Mouse (Mus musculus) mouse trophoblast stem cell (cell line): ENCODE results near the gene 2310034G01Rik.

ENCODE experiments used
- in situ Hi-C, 2 experiments: fragments of 300-500 bp; cut with MseI, MboI; formaldehyde crosslinking; loops; 2 replicates in 1 of 2; 3 replicates in 1 of 2; pipeline ENCODE4 v1.15.1; 2025

Gene 2310034G01Rik

DNA sequence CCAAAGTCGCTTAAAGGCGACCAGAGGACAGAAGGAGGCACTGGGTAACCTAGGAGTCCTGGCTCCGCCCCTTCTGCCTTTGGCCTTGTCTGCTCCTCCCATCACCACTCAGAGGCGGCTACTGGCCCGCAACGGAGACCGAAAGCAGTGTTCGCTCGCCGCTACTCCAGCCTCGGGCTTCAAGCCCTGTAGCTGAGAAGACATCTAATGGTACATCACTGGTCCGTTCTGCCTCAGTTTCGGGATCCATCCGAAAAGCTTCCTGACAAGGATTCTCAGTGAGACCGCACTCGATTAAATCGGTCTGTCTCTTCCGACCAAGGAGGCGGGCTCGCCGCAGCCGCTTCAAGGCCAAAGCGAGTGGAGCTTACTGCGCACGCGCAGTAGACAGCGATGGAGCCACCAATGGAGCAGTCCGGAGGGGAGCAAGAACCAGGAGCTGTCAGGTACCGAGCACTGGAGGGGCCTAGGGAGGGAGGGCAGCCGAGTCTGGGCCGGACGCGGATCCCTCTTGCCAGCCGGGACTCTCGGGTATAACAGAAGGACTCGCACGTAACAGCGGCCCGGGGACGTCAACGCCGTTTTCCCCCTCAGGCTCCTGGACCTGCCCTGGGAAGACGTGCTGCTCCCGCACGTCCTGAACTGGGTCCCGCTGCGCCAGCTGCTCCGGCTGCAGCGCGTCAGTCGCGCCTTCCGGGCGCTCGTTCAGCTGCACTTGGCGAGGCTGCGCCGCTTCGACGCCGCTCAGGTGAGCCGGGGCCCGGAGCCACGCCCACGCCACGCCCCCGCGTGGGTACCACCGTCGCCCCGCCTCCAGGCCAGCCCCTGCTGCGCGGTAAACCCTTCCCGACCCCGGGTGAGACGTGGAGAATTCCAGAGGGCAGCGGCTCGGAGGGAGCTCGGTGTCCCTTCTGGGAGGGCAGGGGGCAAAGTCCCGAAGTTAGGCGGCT is 21.7 kb downstream of the 2310034G01Rik start, which contains the start of gene Fbxl15:
Gene Fbxl15, plus strand, starts transcription at position 104 of the 950 bp plus-strand sequence.
- in situ Hi-C loops, result no loop called here

DNA sequence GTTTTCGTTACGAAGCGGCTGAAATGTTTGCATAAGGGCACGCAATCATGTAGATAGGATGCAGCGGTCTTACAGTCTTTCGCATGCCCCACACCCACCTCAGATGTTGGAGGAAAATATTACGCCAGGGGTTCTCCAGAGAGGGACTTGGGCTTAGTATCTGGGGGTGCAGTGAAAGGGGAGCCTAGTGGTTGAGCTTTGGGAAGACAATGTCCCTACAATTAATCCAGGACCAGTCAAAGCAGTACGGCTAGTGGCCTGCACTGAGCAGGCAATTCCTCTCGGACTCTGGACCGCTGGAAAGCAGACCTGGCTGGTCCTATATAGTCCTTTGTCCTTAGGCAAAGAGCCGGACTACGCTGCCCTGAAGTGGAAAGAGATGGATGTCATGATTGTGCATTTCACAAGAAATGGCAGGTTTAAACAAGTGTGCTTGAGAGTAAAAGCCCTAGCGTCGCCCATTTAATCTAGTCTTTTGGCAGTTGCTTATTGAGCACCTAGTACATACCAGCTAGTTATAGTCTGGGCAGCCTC is 22.5 kb downstream of the 2310034G01Rik start:
- in situ Hi-C loops, result no loop called here

DNA sequence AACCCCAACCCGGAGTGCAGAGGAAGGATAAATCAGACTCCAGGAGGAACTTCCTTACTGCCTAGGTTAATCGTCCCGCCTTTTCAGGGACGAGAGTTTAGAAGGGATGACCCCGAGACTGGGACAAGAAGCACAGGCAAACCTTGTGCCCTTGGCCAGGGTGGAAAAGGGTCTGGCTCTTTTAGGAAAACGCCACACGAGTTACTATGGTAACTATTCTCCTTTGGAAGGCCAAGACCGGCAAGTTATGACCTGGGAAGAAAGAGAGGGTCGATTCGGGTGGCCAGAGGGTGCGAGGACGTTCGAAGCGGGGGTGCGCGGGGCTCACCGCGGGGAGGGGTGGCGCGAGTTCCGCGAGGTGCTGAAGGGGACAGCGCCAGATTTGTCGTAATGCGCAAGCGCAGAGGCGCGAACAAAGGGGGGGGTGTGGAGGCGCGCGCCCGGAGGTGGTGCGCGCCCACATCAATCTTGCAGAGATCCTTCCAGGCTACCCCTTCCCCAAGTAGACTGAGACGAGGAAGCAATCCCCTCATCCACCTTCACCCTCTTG is 23.3 kb downstream of the 2310034G01Rik start, which contains the start of gene Psd:
Gene Psd, minus strand, starts transcription at position 401 of the 550 bp plus-strand sequence.
- in situ Hi-C loops, result no loop called here

DNA sequence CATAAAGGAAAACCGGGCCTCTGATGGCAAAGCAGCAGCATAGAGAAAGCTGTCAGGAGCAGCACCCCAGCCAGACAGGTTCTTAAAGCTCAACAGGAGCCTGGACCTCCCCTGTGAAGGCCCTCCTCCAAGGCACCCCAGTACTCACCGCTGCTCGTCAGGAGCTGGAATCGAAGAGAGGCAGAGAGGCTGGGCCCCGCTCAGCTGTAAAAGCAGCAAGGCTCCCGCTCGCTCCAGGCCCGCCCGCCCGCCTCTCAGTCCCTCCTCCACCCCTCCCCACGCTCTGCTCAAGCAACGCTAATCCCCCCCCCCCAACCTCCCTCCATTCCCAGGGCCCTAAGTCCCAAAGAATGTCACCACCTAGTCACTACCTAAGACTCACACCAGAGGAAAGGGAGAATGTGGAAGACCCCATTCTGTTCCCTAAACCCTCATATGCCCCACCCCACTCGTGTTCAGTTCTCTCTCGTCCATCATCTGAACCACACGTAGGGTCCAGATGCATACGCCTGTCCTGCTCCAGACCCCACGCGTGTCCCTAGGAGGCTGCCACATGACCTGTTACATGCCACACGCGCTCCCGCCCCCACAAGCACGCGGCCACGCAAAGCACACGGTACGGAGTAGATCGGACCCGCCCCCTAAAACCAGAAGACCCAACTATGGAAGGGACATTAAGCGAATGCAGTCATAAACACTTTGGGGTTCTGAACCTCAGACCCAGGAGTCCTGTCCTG is 23.9 kb downstream of the 2310034G01Rik start:
- in situ Hi-C loops, result no loop called here

DNA sequence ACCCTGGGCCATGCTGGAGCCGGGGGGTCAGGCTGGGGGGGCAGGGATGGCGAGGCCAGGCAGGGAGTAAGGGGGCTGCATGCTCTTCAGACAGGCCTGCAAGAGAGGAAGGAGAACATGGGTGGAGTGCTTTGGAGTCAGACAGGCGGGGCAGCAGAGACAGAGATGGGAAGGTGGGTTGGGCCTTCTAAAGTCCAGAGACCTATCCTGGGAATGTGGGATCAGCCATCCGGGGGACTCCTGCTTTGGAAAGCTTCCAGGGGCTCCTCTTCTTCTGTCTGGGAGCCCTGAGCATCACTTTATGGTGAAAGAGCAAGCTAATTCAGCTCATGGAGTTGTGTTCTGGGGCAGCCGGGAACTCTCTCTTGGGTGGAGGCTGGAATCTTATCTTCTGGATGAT is 25.2 kb downstream of the 2310034G01Rik start:
- in situ Hi-C loops, result no loop called here

DNA sequence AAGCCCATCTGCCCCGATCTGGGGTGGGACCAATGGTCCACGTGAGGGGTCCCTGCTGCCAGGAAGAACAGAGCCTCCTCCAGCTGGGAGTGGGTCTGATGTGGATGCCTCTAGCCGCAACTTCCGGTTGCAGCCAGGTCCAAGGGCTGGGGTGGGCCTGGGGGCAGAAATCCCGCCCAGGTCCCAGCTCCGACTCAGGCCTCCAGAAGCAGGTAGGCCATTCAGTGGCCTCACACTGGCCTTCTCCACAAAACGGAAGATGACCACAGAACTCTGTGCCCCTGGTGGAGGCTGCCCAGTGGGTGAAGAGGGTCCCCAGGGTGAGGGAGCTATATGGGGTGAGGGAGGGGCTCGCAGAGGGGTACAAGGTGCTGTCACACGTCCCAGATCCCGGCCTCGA is 25.7 kb downstream of the 2310034G01Rik start:
- in situ Hi-C loops, result no loop called here

DNA sequence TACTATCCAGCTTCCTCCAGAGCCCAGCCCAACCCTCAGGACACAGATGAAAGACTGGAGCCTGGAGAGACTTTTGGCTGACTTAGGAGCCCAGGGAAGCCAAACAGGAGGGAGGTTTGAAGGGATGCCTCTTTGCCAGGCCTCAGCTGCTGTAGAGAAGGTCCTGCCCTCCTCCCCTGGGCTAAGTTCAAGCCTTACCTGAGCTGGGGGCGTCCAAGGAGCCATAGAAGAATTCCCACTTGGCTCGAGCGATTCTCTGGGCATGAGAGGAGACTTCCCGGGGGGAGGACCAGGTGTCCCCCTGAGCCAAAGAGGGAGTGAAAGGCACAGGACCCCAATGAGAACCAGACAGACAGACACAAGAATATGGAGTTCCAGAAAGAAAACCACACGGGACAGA is 26.4 kb downstream of the 2310034G01Rik start:
- in situ Hi-C loops, result no loop called here

DNA sequence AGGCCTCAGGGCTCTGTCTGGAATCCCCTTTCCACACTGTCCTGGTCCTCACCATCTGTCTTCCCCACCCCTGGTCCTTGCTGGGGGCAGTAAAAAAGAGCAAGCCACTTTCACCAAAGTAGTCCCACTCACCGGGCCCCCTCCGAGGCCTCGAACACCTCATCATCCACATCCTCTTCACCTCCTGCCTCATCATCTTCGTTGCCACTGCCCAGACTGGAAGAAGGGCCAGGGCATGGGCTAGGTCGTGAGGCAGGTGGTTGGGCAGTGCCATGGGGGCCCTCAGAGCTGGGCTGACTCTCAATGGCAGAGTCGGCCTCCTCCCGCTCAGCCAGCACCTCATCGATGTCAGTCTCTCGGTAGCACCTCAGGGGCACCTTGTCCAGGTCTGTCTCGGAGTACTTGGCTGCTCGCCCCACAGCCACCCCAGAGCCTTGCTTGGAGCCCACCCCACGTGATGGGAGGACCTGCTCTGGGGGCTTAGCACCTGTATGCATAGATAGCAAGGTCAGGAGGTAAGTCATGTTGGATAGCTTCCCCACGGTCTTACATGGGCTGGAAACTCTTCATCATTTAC is 27.0 kb downstream of the 2310034G01Rik start:
- in situ Hi-C loops, result no loop called here

DNA sequence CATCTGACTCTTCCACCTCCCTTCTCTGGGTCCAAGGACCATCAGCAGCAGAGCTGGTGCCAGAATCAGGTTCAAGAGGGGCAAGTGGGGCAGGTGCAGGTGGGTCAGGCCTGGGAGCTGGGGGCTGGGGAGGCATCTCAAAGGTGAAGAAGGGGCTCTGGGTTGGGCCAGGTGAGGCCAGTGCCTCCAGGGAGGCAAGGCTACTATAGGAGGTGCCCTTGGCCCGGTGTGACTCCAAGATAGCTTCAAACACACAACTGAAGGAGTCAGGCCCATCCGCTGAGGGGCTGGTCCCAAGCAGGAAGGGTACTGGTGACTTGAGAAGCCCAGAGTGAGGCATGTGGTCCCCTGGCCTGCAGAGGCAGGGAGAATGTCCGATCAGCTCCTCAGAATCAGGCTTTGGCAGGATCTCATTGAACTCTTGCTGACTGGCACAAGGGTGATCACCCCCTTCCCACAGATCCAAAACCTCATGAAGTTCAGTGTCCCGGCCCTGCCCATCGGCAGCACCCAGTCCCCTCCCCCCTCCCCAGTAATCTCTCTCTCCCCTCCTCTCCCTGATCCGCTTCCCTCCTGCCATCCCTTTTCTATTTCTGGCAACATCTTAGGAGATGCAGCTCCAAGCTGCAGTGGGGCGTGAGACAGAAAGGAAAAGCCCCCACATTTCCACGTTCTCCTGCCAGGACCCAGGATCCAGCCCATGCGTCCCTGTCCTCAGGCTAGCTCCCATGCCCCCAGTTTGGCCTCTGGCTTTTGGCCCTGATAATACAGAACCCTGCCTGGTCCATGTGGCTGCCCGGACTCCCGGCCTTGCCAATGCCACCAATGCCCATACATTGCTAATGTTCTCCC is 27.7 kb downstream of the 2310034G01Rik start:
- in situ Hi-C loops, result no loop called here

DNA sequence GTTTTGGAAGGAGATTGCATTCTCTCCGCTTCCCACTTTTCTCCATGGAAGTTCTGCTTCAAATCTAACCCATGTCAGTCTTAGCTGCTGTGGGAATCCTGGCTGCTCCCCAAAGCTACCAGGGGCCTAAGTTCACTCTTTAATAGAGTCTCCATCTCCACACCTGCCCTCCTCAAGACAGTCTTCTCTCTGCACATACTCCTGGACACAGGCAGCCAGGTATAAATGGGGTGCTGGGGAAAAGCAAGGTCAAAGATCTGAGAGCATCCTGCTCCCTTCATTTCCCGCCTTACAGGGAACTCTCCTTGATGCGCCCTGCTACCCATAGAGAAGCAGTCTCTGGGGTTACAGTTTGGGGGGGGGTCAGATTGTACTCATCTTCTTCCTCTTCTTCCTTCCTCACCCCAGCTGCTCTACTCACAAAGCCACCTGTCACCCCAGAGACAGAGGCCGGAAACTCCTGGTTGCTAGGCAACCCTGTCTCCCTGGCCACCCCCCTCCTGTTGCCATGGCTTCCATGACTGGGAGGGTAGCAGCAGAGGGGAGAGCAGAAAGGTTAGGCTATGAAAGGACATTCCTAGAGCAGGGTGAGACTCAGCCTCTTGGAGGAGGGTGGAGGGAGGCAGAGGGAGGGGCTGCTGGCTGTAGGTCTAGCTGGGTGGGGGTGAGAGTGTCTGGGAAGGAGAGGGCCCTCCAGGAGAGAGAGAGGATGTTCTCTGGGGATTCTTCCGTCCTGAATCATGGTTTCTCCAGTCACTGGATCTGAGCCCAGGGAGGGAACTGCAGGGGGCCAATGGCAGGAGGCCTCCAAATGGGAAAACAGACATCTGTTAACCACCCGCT is 28.8 kb downstream of the 2310034G01Rik start:
- in situ Hi-C loops, result no loop called here

DNA sequence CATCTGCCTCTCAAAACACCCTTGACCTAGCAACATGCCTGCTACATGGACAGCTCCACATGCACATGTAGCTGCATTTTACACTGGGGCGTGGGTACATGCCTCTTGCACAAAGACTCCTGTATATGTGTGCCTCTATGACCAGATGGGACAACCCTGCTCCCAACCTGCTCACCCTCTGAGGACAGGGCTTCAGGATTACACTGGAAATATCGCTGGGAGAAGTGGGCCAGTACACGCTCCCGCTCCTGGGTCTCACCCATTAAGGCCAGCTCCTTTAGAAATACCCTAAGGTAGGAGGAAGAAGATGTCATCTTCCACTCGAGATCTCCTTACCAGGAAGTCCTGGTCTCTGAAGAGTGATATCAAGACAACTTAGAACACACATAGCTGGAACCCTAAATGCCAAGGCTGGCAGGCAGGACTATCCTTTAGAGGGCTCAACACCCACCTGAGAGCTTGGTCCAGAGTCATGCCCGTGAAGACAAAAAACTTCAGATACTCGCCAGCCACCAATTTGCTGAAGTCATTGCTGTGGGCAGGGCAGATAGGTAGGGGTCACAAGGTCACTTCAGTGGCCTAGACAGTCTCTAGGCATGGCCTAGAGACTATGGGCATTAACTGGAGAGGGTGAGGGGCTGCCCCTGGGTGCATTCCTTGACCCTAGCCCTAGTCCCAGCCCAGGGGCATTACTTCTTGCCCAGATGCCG is 29.9 kb downstream of the 2310034G01Rik start:
- in situ Hi-C loops, result no loop called here

DNA sequence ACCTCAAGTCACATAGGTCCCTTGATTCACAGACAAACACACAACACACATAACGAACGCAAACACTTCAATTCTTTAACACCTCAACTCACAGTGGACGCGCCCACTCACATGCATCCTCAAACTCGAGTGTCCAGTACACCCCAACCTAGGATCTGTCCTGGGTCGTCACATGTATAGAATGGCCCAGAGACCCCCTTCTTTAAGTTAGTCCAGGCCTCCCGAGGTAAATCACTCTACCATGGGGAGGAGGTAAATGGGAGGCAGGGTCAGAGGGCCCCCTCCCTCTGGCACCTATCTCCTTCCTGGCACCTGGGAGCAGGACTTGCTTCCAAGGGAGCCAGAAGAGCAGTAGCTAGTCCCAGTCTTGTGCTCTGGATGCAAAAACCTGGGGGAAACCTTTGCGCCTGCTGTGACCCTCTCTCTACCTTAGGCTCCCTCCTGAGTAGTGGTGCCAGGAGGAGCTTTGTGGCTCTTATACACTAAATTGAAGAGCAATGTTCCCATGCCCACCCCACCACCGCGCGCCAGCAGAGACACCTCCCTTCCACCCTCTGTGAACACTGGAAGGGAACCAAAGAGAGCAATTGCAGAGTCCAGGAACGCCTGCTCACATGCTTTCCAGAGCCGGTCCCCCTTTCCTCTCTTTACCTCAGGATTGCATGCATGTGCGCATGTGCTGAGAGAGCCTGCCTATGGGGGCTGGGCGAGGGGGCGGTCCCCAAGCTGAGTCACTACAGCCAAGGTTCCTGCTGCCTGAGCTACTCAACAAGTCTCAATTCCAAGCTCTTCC is 31.3 kb downstream of the 2310034G01Rik start:
- in situ Hi-C loops, result no loop called here

DNA sequence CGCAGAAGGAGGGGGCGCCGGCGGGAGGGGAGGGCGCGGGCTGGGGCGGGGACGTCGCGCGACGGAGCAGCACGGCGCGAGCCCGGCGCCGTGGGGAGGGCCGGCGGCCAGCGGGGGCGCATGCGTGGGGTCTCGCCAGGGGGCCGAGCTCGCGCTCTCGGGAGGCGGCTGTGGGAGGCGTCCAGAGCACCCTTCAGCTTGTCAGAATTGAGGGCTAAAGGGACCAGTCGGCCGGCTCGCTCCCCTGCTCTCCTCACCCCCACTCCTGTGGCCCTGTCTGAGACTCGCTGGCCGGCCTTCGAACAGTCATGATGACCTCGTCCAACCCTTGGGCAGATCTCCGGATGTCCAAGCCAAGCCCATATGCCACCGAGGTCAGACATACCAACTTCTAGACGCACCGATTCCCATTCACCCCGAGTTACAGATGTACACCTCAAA is 32.1 kb downstream of the 2310034G01Rik start:
- in situ Hi-C loops, result no loop called here

DNA sequence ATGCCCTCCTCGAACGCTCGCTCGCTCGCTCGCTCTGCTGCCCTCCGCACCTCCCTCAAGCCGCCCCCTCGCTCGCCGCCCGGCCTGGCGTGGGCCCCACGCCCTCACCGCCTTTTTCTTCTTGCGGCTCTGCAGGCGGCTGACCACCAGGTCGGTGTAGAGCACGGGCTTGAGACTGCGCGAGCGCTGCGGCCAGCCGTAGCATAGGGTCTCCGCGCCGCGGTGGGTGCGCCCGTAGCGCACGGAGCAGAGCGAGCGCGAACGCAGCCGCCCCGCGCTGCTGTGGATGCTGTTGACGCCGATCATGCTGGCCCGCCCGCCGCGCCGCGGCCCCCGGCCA is 32.6 kb downstream of the 2310034G01Rik start:
- in situ Hi-C loops, result no loop called here

DNA sequence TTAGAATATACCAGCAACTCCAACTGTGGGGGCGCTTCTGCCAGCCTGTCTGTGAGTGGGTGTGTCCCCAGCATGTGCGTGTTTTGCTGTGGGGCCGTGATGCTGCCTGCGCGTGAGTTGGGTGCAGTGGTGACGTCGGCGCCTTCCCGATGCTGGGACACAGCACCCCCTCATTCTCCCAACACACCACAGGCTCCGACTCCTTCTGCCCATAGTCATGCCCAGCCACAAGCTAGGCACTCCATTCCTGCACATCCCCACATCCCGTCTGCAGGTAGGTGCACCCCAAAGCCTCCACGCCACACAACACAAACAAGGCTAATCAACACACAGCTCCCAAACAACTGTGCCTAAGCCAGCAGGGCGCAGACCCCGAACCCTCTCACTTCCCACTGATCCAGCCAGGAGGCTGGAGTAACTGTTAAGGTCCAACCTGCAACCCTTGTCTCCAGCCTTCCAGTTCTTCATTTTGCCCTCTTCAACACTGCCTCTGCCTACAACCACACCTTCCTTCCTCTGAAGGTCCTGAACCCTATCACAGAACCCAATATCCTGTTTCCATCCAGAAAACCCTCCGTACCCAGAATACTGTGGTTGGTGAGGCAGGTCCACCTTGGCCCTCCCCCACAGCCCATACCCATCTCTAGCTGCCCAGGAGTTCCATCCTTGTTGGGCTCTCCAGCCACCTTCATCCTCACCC is 33.1 kb downstream of the 2310034G01Rik start:
- in situ Hi-C loops, result no loop called here

DNA sequence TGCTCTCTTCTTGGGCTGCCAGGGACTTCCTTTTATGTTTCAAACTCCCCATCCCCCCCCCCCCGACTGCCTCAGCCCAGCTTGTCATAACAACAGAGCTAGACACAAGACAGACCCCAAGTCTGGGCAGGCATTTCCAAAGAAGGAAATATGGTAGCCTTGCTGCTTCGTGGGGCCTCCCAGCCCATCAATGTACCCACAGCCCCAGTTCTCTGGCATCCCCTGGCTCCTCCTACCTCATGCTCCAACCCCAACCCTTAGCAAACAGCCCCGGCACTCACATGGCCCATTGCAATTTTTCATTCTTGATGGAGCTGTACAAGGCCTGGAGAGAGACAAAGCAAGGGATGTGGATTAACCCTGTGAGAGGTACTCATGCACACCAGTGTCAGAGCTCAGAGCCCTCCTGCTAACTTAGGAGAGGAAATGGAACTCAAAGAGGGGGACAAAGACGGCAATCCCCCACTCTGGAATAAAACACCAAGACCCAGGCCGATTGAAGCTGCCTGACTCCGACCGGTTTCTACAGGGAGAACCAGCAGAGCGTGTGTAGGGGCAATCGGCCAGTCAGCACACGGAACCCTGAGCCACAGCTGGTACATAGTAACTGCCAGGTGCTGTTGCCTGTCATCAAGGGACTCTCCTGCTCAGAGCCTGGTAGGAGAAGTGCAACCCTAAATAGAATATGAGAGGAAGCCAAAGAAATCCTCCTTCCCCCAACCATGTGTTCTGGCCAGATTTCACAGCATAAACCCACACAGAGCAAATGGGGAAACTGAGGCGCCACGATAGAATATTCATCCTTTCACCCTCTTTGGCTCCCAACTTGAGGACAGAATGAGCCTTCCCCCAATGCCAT is 34.1 kb downstream of the 2310034G01Rik start:
- in situ Hi-C loops, result no loop called here
